Mouse (Mus musculus): ENCODE measurements at regions not wholly inside any gene's neighbourhood (a gene's known extent, or its start where the extent isn't known, plus 50 kb on each side); places are given as distances from the start of the nearest gene placed in this dataset.

GRCm38 (mm10) chr6:126365495-126365894 lies 169.7 kb downstream of the Kcna5 start:
- no peak for DNase-seq (ENCODE audit: inconsistent age in 2 of 2, low spot score in 1 of 2)

- no peak for DNase-seq (ENCODE audit: inconsistent age in 2 of 2, low spot score in 1 of 2)
Observed at GRCm38 (mm10) chr6:126362331-126362730, 172.9 kb downstream of the Kcna5 start.

- DNase-seq (ENCODE audit: inconsistent age in 2 of 2, low spot score in 1 of 2), result peak; percentile 8 to 68
Observed at GRCm38 (mm10) chr6:126353346-126353745, 181.9 kb downstream of the Kcna5 start.

- no peak for DNase-seq (ENCODE audit: inconsistent age in 2 of 2, low spot score in 1 of 2)
Observed at GRCm38 (mm10) chr6:126350476-126350875, 183.8 kb upstream of the Ntf3 start.

- DNase-seq (ENCODE audit: inconsistent age in 2 of 2, low spot score in 1 of 2), result no peak
Observed at GRCm38 (mm10) chr6:126349905-126350304, 183.2 kb upstream of the Ntf3 start.

- no peak for DNase-seq (ENCODE audit: inconsistent age in 2 of 2, low spot score in 1 of 2)
Observed at GRCm38 (mm10) chr6:126345221-126345620, 178.5 kb upstream of the Ntf3 start.

GRCm38 (mm10) chr6:126340098-126340610 lies 173.4 kb upstream of the Ntf3 start:
- DNase-seq (ENCODE audit: inconsistent age in 2 of 2, low spot score in 1 of 2), result no peak

GRCm38 (mm10) chr6:126337711-126338110 lies 171.0 kb upstream of the Ntf3 start:
- DNase-seq (ENCODE audit: inconsistent age in 2 of 2, low spot score in 1 of 2), result no peak

GRCm38 (mm10) chr6:126334258-126334657 lies 167.5 kb upstream of the Ntf3 start:
- DNase-seq (ENCODE audit: inconsistent age in 2 of 2, low spot score in 1 of 2), result no peak

GRCm38 (mm10) chr6:126327187-126327586 lies 160.5 kb upstream of the Ntf3 start:
- no peak for DNase-seq (ENCODE audit: inconsistent age in 2 of 2, low spot score in 1 of 2)

GRCm38 (mm10) chr6:126318523-126318922 lies 151.8 kb upstream of the Ntf3 start:
- DNase-seq (ENCODE audit: inconsistent age in 2 of 2, low spot score in 1 of 2), result no peak

GRCm38 (mm10) chr6:126310786-126311480 lies 144.2 kb upstream of the Ntf3 start:
- no peak for DNase-seq (ENCODE audit: inconsistent age in 2 of 2, low spot score in 1 of 2)

GRCm38 (mm10) chr6:126303086-126303485 lies 136.4 kb upstream of the Ntf3 start:
- DNase-seq (ENCODE audit: inconsistent age in 2 of 2, low spot score in 1 of 2), result no peak

- DNase-seq (ENCODE audit: inconsistent age in 2 of 2, low spot score in 1 of 2), result no peak
Observed at GRCm38 (mm10) chr6:126291581-126291980, 124.9 kb upstream of the Ntf3 start.

GRCm38 (mm10) chr6:126287166-126287565 lies 120.5 kb upstream of the Ntf3 start:
- no peak for DNase-seq (ENCODE audit: inconsistent age in 2 of 2, low spot score in 1 of 2)

- DNase-seq (ENCODE audit: inconsistent age in 2 of 2, low spot score in 1 of 2), result no peak
Observed at GRCm38 (mm10) chr6:126286201-126286600, 119.5 kb upstream of the Ntf3 start.

GRCm38 (mm10) chr6:126284409-126284808 lies 117.7 kb upstream of the Ntf3 start:
- DNase-seq (ENCODE audit: inconsistent age in 2 of 2, low spot score in 1 of 2), result no peak

GRCm38 (mm10) chr6:126280352-126280751 lies 113.6 kb upstream of the Ntf3 start:
- DNase-seq (ENCODE audit: inconsistent age in 2 of 2, low spot score in 1 of 2), result no peak

- no peak for DNase-seq (ENCODE audit: inconsistent age in 2 of 2, low spot score in 1 of 2)
Observed at GRCm38 (mm10) chr6:126245986-126246385, 79.3 kb upstream of the Ntf3 start.

- no peak for DNase-seq (ENCODE audit: inconsistent age in 2 of 2, low spot score in 1 of 2)
Observed at GRCm38 (mm10) chr6:126245431-126245830, 78.7 kb upstream of the Ntf3 start.

GRCm38 (mm10) chr6:126242299-126242698 lies 75.6 kb upstream of the Ntf3 start:
- no peak for DNase-seq (ENCODE audit: inconsistent age in 2 of 2, low spot score in 1 of 2)

- DNase-seq (ENCODE audit: inconsistent age in 2 of 2, low spot score in 1 of 2), result no peak
Observed at GRCm38 (mm10) chr6:126240256-126240655, 73.5 kb upstream of the Ntf3 start.

Measured in adrenal gland, adult (tissue).